Mouse (Mus musculus) heart, embryonic 11.5 days (tissue): Measurements from ENCODE around the gene Tekt2. TPM values are rescaled to one million over a fixed set of nuclear protein-coding genes. Genes with fewer than 3 reads are reported as not detected.

Experiments
- ATAC-seq: fragments of 200-750 bp; cut with Nextera tagmentation; replicated peaks from 2 replicates; pipeline ENCODE4 v1.8.0; 2017; ENCODE audit warnings: moderate library complexity; ENCODE audit not compliant: insufficient number of reproducible peaks, low FRiP score, low TSS enrichment
- H3K27ac ChIP-seq: fragments of 300-500 bp; sonication (generic); 2 replicates; pipeline ENCODE4 v1.5.1; 2014; ENCODE audit warnings: mild to moderate bottlenecking, low read depth, low read length
- H3K27me3 ChIP-seq: fragments of 300-500 bp; sonication (generic); 2 replicates; pipeline ENCODE4 v1.6.1; 2014; ENCODE audit warnings: mild to moderate bottlenecking, low read length, mixed read lengths; ENCODE audit not compliant: control insufficient read depth, insufficient read depth
- H3K36me3 ChIP-seq: fragments of 300-500 bp; sonication (generic); 2 replicates; pipeline ENCODE4 v1.6.1; 2014; ENCODE audit warnings: mild to moderate bottlenecking, low read length, moderate library complexity, mixed read lengths; ENCODE audit not compliant: control insufficient read depth, insufficient read depth
- H3K4me1 ChIP-seq: fragments of 300-500 bp; sonication (generic); 2 replicates; pipeline ENCODE4 v1.6.1; 2014; ENCODE audit warnings: low read length; ENCODE audit not compliant: control insufficient read depth, insufficient read depth
- H3K4me2 ChIP-seq: fragments of 300-500 bp; sonication (generic); 2 replicates; pipeline ENCODE4 v1.6.1; 2014; ENCODE audit warnings: mild to moderate bottlenecking, moderate library complexity
- H3K4me3 ChIP-seq: fragments of 300-500 bp; sonication (generic); 2 replicates; pipeline ENCODE4 v1.5.1; 2014; ENCODE audit warnings: low read depth, low read length
- H3K9ac ChIP-seq: fragments of 300-500 bp; sonication (generic); 2 replicates; pipeline ENCODE4 v1.6.1; 2014; ENCODE audit warnings: mild to moderate bottlenecking, low read depth, low read length, moderate library complexity
- H3K9me3 ChIP-seq: fragments of 300-500 bp; sonication (generic); replicated peaks from 2 replicates; pipeline ENCODE4 v1.6.1; 2016; ENCODE audit warnings: low read length; ENCODE audit not compliant: control insufficient read depth
- WGBS: fragments of 180-500 bp; shearing (Covaris S2); extraction: QIAGEN DNeasy Blood & Tissue Kit; methylation state at CpG from one replicate; pipeline ENCODE4 v1.1.7; 2014; ENCODE audit not compliant: insufficient replicate concordance; 5-methylcytosine and 5-hydroxymethylcytosine counted together
- polyA plus RNA-seq: library from polyadenylated mRNA; unstranded; fragments of >200 nt; fragmentation: Nextera tagmentation; extraction: Ambion mirVana; gene quantifications from 2 replicates; pipeline ENCODE4 v1.2.1, GENCODE M21; 2014

The Tekt2 gene
- polyA plus RNA-seq, 1 experiment from 2014 or later, result 0.96 TPM

GRCm38 (mm10) chr4:126275681-126276131, 49.8 kb downstream of the Tekt2 start:
- Histone ChIP-seq H3K36me3 (no peaks in the 10 kb centered on the region), H3K4me1 (no peaks in the 10 kb centered on the region), H3K27me3 (no peaks in the 10 kb centered on the region; the same call in 1 of the 2 replicates), H3K27ac (no peak overlapping the region), H3K9me3 (no peaks in the 10 kb centered on the region), H3K9ac (no peak overlapping the region), H3K4me2 (no peak overlapping the region), H3K4me3 (no peak overlapping the region)
- WGBS, result 85% methylated on average over 13 of the region's 13 CpGs
- ATAC-seq, result no peak

- Histone ChIP-seq H3K27ac (no peak overlapping the region), H3K9ac (no peak overlapping the region), H3K4me2 (no peak overlapping the region), H3K36me3 (no peaks in the 10 kb centered on the region), H3K9me3 (no peaks in the 10 kb centered on the region), H3K4me1 (no peaks in the 10 kb centered on the region), H3K4me3 (no peak overlapping the region), H3K27me3 (no peaks in the 10 kb centered on the region; the same call in 1 of the 2 replicates)
- WGBS, result 79% methylated on average over 4 of the region's 4 CpGs
- ATAC-seq, result no peak
Measured at GRCm38 (mm10) chr4:126275081-126275480, 50.4 kb downstream of the Tekt2 start.

- ATAC-seq, result no peak
- H3K9ac ChIP-seq, result no peak overlapping the region
- H3K4me1 ChIP-seq, result no peaks in the 10 kb centered on the region
- no peak overlapping the region for H3K4me3 ChIP-seq
- H3K27me3 ChIP-seq, result no peaks in the 10 kb centered on the region; the same call in 1 of the 2 replicates
- no peak overlapping the region for H3K27ac ChIP-seq
- no peak overlapping the region for H3K4me2 ChIP-seq
- 75% methylated on average over 13 of the region's 13 CpGs for WGBS
- no peaks in the 10 kb centered on the region for H3K9me3 ChIP-seq
- no peaks in the 10 kb centered on the region for H3K36me3 ChIP-seq
Measured at GRCm38 (mm10) chr4:126273753-126274152, 51.7 kb downstream of the Tekt2 start.

Other genes with a start within 250 kb of the Tekt2 start
- gene Lsm10, start 229.1 kb downstream of the Tekt2 start, polyA plus RNA-seq, result 42.8 and 44.5 TPM in 2 replicates
- 18.5 and 23.2 TPM in 2 replicates for gene Stk40, start 221.7 kb downstream of the Tekt2 start, polyA plus RNA-seq
- 31.9 and 33.5 TPM in 2 replicates for gene Eva1b, start 177.9 kb downstream of the Tekt2 start, polyA plus RNA-seq
- 2.7 and 3.1 TPM in 2 replicates for gene Sh3d21, start 162.2 kb downstream of the Tekt2 start, polyA plus RNA-seq
- 131 and 155 TPM in 2 replicates for gene Thrap3, start 122.9 kb downstream of the Tekt2 start, polyA plus RNA-seq
- 37.0 and 44.6 TPM in 2 replicates for gene Map7d1, start 69.3 kb downstream of the Tekt2 start, polyA plus RNA-seq
- gene Trappc3, start 63.4 kb downstream of the Tekt2 start, polyA plus RNA-seq, result 11.0 and 28.0 TPM in 2 replicates
- 2.0 and 3.0 TPM in 2 replicates for gene Col8a2, start 38.9 kb downstream of the Tekt2 start, polyA plus RNA-seq
- 28.8 and 30.1 TPM in 2 replicates for gene Adprhl2, start 4.0 kb downstream of the Tekt2 start, polyA plus RNA-seq
- gene Ago3, start 103.9 kb upstream of the Tekt2 start, polyA plus RNA-seq, result 8.4 and 15.7 TPM in 2 replicates
- gene Ago1, start 142.9 kb upstream of the Tekt2 start, polyA plus RNA-seq, result 3.9 and 4.1 TPM in 2 replicates
- gene Ago4, start 207.8 kb upstream of the Tekt2 start, polyA plus RNA-seq, result 1.1 and 1.3 TPM in 2 replicates
- gene Clspn, start 231.2 kb upstream of the Tekt2 start, polyA plus RNA-seq, result 23.1 and 36.3 TPM in 2 replicates